Mouse (Mus musculus) gonadal fat pad, adult 2 months (tissue): ENCODE results near the gene Tufm. TPM values are rescaled to one million over a fixed set of nuclear protein-coding genes. Genes with fewer than 3 reads are reported as not detected.

Source experiments
- DNase-seq: peaks from one replicate; pipeline ENCODE4 v3.0.0-alpha.2; 2012; ENCODE audit warnings: low read depth
- polyA plus RNA-seq: library from polyadenylated mRNA; depleted of rRNA; stranded (reverse); fragments of >200 nt; gene quantifications from 2 replicates; pipeline ENCODE4 v1.2.3, GENCODE M21; 2012; rRNA removed

Tufm gene
- 92.1 and 92.3 TPM in 2 replicates for polyA plus RNA-seq

DNA sequence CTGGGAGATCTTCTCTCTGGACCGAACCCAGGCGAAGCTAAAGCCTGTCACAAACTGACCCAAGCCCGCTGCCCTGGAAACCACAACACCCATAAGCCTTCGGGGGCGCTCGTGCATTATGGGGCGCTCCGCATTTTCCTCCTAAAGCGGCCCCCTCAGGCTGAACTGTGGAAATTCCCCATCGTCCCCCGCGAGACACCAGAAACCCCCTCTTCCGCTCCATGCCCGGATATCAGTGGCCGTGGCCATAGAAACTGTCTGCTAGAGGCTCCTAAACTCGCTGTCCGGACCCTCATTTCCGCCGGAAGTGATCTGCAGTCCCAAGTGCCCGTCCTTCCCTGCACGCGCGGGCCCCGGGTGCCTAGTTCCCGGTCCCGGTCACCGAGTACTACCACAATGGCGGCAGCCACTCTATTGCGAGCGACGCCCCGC is at the start of gene Tufm:
TSS of gene Tufm (plus strand) at position 310 of the 432 bp plus-strand sequence.
- peak; percentile 62 for DNase-seq

DNA sequence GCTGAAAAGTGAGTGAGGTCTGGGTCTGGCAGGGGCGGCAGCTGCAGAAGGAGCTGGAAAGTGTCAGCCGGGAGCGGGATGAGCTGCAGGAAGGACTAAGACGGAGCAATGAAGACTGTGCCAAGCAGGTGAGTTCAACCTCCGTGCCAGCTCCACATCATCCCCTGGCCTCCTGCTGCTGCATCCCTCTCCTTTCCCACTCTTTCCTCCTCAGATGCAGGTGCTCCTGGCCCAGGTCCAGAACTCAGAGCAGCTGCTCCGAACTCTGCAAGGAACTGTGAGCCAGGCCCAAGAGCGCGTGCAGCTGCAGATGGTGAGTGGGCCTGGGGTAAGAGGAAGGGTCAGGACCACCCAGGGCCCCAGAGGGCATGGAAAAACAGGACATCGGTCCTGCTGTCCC is 47.0 kb upstream of the Tufm start:
- no peak for DNase-seq

DNA sequence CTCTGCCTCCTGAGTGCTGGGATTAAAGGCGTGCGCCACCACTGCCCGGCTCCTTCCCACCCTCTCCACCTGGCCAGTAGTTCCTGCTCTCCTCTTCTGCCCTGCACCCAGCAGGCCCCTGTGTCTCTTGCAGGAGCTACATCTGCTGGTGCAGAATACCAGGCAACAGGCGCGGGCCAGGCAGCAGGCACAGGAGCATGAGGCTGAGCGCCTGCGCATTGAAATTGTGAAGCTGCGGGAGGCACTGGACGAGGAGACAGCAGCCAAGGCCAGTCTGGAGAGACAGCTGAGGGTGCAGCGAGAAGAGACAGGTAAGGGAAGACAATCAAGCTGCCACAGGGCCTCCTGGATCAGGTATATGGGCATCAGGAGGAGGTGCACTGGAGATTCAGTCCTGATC is 43.2 kb upstream of the Tufm start:
- no peak for DNase-seq

DNA sequence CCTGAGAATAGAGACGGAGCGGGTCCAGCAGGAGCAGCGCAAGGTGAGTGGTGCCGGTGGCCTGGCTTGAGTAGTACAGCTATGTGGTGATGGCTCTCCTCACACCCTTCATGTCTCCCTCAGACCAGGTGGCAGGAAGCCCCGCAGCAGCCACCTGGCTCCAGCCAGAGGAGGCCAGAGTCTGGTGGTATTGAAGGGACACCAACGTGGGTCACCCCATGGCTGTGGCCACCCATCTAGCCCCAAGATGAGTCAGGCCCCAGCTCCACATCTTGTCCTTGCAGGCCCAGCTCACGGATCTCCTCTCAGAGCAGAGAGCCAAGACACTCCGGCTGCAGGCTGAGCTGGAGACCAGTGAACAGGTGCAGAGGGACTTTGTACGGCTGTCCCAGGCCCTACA is 42.6 kb upstream of the Tufm start:
- DNase-seq = no peak

DNA sequence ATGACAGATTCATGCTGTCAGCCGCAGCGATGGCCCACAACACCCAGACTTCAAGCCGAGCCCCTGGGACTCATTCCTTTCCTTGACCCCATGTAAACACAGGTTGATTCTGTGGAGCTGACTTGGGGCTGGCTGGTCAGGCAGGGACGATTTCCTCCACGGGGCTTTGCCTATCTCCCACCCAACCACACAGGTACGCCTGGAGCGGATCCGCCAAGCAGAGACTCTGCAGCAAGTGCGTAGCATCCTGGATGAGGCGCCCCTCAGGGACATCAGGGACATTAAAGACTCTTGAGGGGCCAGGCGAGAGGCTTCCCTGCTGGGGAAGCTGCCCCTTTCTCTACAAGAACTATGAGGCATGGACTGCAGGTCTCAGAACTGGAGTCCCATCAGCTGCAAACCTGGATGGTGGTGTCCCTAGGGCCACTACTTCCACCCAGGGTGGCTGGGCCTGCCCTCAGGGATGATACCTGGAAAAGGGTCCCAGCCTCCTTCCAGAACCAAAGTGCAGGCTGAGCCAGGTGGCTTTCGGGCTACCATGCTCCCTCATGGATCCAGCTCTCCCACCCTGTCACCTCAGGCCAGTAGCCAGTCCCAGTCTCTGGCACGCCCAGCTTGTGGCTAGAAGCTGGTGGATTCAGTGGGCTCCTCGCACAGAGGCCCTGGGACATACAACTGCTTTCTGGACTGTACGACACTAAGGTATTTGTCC is 41.9 kb upstream of the Tufm start:
- no peak for DNase-seq

DNA sequence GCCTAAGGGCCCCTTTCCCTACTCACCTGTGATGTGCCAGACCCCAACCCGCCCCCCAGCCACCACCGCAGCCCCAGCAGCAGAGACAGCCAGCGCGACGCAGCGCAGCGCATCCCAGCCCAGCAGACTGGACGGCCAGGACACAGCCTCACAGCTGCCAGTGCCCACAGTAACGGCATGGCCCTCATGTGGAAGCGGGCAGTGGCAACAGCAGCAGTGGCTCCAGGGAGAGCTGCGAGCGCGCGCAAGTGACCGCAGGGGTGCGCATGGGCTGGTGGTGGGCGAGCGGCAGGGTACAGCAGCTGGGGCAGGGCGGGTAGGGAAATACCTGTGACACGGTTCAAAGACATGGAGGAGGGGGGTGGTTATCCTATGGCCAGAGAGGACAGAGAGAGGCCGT is 40.9 kb upstream of the Tufm start:
- DNase-seq = no peak

DNA sequence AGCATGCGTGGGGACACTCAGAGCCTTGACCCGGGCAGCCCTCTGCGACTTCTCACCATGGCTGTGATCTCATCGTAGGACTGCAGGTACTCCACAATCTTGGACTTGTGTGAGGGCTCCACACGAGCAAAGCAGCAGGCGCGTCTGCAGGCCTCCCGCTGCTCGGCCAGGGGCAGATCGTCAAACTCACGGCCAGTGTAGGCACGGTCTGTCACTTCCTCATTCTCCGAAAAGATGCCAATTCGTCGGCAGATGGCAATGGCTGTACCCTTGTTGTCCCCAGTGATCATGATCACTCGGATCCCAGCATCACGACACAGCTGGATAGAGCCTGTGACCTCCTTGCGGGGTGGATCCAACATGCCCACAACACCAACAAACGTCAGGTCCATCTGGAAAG is 38.7 kb upstream of the Tufm start:
- no peak for DNase-seq

DNA sequence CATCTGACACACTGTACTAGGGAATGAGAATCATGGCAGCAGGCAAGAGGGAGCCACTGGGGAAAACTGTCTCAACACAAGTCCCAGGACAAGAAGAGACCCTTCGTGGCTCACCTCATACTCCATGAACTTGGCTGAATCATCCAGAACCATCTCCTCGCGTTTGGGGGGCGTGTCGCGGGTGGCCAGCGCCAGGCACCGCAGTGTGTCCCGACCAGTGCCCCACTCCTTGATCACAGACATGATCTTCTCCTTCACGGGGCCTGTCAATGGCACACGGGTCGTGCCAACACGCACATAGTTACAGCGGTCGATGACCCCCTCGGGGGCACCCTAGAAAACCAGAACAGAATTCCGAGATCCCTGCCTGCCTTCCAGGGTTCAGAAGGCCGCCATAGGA is 37.2 kb upstream of the Tufm start:
- no peak for DNase-seq

DNA sequence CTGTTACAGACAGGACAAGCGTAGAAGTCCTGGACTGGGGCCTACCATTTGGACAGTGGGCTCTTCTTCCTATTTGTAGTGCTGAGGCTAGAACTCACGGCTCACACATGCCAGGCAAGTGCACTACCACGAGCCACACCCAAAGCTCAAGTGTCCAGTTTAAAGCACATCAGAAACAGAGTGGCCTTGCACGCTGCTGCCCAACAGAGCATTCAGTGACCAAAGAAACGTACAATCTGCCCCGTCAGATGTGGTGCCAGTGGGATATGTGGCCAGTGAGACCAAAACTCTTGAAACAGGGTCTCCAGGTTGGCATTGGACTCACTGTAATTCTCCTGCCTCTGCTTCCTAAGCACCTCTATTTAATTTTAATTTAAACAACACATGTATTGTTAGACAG is 36.5 kb upstream of the Tufm start:
- DNase-seq = no peak

DNA sequence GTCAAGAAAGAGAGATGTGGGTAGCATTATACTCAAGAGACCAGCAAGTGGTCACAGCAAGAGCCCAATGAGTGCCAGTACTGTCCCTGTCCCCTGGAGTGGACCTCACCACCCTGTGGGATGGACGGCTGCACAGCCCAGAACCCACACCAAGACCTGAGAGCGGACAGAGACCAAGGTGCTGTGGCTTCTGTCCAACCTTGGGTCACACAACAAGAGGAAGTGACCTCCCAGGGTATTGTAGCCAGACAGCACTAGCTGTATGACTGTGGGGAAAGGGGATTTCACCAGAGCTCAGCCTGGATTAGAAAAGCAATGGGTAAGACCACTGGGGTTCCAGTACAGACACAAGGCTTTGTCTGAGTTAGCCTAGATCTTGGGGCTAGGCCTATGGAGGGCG is 34.9 kb upstream of the Tufm start:
- DNase-seq = no peak

DNA sequence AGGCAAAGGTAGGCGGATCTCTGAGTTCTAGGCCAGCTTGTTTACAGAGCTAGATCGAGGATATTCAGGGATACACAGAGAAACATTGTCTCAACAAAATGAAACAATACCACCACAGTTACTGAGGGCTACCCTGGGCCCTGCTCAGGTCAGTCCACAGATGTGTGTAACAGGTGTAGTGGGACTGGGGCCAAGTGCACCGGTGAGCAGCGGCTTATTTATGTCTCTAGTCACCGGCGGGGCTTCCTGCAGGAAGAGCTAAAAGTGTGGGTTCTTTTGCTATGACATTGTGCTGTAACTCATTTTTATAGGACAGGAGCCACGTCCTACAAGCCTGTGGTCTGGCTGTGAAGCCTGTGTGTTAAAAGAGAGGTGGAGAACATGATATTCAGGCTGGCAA is 33.3 kb upstream of the Tufm start:
- DNase-seq = no peak

DNA sequence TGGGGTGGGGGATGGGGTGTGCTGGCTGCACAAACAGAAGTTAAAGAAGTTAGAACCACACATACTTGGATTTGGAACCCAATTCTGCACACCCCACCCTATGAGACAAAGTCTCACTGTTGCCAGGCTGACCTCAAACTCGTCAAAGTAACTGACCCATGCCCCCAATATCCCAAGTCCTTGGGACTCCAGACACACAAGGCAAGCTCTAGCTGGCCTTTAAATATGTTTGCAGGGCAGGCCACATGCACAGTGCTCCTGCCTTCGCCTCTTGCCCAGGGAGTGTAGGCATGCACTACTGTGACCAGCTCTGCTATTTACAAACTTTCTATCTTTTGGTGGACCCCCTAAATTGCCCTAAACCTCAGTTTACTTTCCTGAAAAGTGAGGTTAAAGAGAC is 31.9 kb upstream of the Tufm start:
- no peak for DNase-seq

DNA sequence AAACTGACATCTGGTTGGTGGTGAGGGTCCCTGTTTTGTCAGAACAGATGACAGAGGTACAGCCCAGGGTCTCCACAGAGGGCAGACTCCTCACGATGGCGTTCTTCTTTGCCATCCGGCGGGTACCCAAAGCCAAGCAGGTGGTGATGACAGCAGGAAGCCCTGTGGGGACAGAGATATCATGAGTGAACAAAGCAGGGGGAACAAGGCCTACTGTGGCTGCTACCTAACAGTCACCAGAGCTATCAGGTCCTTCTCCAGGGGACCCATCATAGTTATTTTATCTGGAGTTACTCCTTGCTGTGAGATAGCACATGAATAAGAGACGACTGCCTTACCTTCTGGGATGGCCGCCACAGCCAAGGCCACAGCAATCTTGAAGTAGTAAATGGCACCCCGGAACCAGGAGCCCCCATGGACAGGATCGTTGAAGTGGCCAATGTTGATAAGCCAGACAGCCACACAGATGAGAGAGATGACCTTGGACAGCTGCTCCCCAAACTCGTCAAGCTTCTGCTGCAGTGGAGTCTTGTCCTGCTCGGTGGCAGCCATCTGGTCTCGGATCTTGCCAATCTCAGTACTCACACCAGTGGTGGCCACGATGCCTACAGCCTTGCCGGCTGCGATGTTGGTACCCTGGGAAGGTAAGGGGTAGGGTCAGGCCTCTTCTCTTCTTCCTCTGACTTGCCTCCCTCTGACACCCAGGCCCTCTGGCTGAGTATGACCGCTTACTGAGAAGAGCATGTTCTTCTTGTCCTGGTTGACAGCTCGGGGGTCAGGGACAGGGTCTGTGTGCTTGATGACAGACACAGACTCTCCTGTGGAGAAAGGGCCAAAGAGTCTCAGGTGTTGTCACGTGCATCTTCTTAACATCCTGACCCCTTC is 30.5 kb upstream of the Tufm start:
- DNase-seq = no peak

DNA sequence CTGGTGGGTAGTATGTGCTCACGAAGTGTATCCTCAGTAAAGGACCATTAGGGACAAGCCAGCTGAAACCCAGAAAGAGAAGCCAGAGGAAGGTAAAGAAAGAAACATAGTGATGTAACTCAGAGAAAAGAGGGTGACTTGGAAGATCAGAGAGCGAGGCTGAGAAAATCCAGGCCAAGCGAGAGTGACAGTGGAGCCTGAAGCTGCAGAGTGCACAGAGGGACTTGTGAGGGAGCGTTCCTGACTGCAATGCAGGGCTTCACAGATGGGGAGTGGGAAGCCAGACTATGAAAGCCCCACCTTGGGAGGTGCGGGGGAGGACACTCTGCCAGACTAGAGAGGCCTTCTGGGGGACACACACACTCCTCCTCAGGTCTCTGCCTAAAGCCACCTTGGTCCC is 28.9 kb upstream of the Tufm start:
- DNase-seq = no peak

DNA sequence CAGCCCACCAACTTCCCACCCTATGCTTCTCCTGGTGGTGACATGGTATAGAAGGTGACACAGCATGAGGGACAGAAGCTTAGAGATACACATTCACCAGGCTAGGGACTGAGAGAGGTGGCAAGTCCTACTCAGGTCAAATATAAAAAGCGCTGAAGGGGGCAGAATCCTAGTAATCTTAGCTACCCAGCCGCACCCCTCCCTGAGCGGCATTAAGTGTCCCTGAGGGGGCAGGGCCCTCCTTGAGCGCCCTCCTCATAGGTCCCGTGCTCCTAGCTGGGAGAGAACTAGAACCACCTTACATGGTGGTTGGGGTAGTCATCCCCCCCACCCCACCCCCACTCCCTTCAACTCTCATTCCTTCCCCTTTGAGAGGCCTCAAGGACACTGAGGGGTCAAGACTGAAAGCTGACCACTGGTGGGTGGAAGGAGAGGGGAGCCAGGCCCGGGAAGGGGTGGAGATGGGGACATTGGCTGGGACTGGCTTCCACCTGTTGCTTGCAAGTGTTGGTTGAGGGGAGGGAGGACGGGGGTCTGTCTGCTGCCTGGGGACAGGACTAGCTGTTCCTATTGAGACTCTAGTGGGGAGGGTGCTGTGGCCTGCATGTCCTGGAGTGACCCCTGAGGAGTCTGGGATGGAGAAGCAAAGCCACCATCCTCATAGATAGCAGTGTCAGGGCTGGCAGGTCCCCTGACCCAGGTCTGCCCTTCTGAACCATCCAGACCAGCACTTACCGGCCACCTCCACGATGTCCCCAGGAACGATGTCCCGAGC is 28.1 kb upstream of the Tufm start:
- no peak for DNase-seq

DNA sequence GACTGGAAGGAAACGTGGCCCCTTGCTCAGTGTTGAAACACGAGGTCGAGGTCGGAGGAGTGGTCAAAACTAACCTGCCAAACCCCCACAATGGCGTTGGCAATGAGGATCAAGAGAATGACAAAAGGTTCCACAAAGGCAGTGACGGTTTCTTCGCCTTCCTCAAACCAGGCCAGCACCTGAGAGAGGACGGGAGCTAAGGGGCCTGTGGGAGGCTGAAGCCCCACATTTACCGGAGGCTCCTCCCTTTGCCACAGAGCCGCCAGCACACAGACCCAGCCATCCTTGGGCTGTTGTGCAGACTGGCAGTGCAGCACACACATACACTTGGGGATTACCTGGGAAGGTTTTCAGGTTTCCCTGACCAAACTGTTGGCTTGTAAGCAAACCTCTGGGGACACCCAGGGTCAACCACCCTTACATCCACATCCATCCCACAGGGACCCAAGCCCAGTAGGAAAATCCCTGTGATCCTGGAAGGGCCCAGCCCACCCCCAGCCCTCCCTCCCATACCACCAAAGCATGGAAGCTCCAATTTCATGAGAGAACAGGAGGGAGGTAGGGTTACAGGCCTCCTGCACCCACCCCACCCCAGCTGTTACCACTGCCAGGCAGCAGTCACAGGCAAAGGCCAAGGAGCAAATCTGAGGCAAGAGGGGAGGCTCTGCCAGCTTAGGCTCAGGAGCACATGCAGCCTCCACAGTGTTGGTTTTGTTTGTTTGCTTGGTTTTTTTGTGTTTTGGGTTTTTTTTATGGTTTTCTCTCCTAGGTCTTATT is 26.4 kb upstream of the Tufm start:
- no peak for DNase-seq

DNA sequence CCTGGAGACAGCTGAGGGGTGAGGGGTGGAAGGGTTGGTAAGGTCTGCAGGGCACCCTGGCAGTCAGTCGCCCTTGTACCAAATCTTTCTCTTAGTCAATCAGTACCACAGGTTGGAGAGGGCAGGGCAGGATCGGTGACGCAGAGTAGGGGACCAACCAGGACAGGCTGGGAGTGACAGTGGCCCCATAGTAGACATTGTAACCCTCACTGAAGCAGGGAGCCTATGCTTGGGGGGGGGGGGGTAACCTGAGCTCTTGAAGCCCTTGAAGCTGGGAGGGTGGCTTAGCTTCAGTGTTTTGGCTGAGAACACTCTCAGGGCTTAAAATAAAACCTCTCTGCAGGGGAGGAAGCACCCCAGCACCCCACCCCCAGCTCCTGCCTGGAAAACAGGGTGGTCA is 25.5 kb upstream of the Tufm start:
- no peak for DNase-seq

DNA sequence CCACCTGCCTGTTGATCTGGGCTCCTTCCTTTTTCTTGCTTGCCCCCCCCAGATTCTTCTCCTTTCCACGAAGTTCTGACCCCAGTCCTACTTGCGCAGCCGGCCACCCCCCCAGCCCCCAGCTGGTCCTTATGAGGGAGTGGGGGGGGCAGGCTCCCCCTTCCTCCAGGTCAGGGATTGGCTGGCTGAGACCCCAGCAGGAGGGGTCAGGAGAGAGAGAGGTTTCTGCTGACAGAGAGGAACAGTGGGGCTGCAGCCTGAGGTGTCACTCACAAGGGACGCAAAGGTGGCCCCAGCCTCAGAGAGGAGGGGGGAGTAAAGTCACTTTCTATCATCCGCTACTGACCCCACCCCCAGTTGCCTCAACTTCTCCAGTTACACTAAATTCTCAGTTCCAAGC is 24.2 kb upstream of the Tufm start, which contains the start of gene Atp2a1:
TSS of gene Atp2a1 (minus strand) at position 105 of the 400 bp plus-strand sequence.
- no peak for DNase-seq

DNA sequence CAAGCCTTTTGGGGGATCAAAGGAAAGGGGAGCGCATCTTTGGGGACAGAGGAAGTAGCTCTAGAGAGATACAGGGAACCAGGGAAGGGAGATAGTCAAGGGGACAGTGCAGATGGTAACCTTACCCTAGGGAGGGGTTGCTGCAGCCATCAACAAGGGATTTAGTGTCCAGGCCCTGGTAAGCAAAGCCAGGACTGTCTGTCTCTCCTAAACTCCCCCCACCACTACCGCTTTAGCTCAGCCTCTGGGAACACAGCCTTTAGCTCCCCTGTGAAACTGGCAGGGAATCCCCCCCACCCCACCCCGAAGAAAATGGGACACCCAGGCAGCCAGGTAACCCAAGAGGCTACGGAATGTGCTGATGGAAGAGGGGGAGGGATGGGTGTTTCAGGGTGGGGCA is 23.6 kb upstream of the Tufm start:
- DNase-seq = no peak

DNA sequence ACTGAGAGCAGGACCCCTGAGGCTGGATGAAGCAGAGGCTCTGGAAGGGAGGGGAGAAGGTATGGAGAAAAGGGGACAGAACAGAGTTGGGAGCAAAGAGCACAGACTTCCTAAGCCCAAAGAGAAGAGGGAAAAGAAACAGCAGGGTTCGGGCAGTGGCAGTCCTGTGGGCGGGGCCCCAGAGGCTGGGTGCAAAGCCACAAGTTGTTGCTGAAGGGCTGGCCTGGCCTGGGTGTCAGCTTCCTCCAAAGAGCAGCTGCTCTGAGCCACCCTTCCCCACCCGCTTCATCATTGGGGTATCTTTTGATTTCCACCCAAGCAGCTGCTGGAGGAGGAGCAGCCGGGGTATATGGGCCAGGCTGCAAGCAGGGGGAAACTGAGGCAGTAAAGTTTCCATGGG is 23.0 kb upstream of the Tufm start:
- DNase-seq = no peak

DNA sequence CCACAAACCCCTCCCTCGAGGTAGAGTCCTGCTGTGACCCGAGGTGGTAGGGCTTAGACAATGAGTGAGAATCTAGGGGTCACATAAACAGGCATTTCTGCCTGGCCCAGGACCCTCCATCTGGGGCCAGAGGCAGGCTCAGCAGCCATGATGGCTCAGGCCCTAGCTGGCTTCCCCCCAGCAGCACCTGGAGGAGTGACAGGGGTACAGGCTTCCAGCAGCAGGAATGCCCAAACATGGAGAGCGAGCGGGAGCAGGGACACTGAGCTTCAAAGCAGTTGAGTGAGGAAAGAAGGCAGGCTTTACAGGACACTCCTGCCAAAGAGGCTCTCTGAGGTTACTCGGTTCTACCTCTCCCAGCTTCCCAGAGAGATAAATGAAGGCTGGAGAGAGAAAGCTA is 22.3 kb upstream of the Tufm start:
- no peak for DNase-seq
